Mouse (Mus musculus): Measurements from ENCODE around the gene Atl2. TPM values are rescaled to one million over a fixed set of nuclear protein-coding genes. Genes with fewer than 3 reads are reported as not detected.

Gene Atl2
- 16.1 and 26.3 TPM in 2 replicates for polyA plus RNA-seq (2012; rRNA removed)

DNA sequence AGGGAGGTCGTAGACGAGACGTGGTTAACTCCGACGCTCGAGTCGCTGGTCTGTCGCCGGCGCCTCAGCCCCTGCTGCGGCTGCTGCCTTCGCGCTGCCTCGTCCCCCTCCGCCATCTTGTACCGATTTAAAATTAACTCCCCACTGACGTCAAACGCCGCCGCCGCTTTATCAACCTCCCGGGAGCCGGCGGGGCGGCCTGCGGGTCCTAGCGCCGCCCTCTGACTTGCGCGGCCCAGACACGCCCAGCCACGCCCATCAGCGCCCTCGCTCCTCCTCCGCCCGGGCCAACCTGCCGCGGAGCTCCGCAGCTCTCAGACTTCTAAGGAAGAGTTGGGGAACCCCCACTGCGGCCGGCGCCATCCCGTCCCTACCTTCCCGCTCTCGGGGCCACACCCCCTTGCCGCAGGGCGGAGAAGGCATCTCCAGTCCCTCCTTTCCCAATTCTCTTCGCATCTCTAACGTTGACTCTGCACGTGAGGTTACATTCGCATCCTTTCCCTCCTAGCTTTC, at the start of gene Atl2:
Gene Atl2, minus strand, starts transcription at position 213 of the 513 bp plus-strand sequence.
- DNase-seq (ENCODE audit: low read depth, low spot score): no peak
- under 1% methylated on average over 50 of the region's 51 CpGs for WGBS

- DNase-seq (ENCODE audit: low read depth, low spot score): no peak
- 61% methylated on average over 6 of the region's 6 CpGs for WGBS
Observed at GRCm38 (mm10) chr17:79944851-79945250, 48.9 kb upstream of the Atl2 start.

- WGBS: 73% methylated on average over 5 of the region's 5 CpGs
Observed at GRCm38 (mm10) chr17:79942418-79942817, 46.5 kb upstream of the Atl2 start.

DNA sequence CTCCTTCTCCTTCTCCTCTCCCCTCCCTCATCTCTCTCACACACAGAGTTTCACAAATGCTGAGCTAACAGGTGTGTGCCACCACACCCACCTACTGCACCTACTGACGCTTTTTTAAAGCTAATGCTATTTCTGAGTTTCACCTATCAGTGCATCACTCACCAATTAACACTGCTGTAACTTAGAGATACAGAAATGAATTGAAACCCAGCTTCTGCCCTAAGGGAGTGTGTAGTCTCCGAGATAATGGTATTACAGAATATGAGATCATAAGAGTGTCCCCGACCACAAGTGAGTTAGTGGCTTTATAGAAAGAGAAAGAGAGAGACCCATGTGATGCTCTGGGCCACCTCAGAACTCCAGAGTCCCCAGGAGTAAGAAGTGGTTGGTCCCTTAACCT, 43.2 kb upstream of the Atl2 start:
- WGBS: 37% methylated on average over 3 of the region's 3 CpGs
- DNase-seq (ENCODE audit: low read depth, low spot score): no peak

More at GRCm38 (mm10) chr17:79942418-79942817, 46.5 kb upstream of the Atl2 start:
- DNase-seq (ENCODE audit: low read depth, low spot score): no peak

- WGBS: 72% methylated on average over 10 of the region's 10 CpGs
Observed at GRCm38 (mm10) chr17:79937921-79938601, 42.1 kb upstream of the Atl2 start.

GRCm38 (mm10) chr17:79934370-79934769, 38.4 kb upstream of the Atl2 start:
- WGBS: 91% methylated on average over 15 of the region's 15 CpGs

More at GRCm38 (mm10) chr17:79937921-79938601, 42.1 kb upstream of the Atl2 start:
- no peak for DNase-seq (ENCODE audit: low read depth, low spot score)

DNA sequence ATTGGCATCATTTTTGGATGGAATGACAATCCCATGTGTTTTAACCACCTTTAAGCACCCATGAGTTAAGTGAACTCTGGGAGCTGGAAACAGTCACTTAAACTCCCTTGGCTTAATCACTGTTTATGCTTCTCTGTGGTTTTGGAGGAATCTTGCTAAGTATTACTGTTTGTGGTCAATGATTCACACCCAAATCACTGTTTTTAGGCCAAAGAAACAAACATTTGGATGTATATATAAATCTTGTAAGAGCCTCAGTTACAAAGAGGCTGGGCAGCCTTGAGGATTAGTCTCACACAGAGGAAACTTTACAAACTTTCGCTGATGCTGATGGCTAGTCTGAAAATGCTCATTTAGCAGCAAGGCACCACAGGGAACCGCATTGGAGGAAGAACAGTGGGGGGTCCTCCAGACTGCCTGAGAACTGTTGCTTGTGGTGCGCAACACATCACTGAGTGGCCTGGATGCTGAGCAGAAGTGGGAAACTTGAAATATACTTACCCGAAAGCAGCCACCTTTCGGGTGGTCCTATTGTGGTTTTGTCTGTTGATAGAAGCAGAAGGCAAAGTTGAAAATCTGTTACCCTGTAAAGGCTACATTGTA, 36.9 kb upstream of the Atl2 start:
- 89% methylated on average over 5 of the region's 5 CpGs for WGBS
- no peak for DNase-seq (ENCODE audit: low read depth, low spot score)

More at GRCm38 (mm10) chr17:79934370-79934769, 38.4 kb upstream of the Atl2 start:
- DNase-seq (ENCODE audit: low read depth, low spot score): no peak

DNA sequence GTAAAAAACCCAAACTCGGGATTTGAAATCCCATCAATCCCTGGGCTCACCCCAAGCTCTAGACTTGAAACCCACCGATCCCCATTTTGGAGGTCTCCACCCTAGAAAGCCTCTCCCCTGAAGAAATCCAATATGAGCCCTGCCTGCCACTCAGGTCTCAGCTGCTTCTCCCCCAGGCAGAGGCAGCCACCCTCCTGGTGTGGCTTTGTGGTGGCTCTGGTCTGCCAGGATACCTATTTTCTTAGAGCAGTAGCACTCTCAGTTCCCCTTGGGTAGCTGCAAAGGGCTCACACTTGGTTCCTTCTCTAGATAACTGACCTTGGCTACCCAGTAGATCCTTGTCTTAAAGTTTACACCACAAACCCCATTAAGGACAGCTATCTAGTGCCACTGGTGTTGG, 31.2 kb upstream of the Atl2 start:
- DNase-seq (ENCODE audit: low read depth, low spot score): no peak
- 90% methylated on average over 2 of the region's 2 CpGs for WGBS

GRCm38 (mm10) chr17:79926486-79926885, 30.6 kb upstream of the Atl2 start:
- whole genome bisulfite sequencing: 24% methylated on average over 3 of the region's 3 CpGs
- DNase-seq (ENCODE audit: low read depth, low spot score): peak; percentile 57

- 35% methylated on average over 11 of the region's 11 CpGs for WGBS
- no peak for DNase-seq (ENCODE audit: low read depth, low spot score)
Observed at GRCm38 (mm10) chr17:79925865-79926421, 30.0 kb upstream of the Atl2 start.

- 77% methylated on average over 2 of the region's 2 CpGs for WGBS
- DNase-seq (ENCODE audit: low read depth, low spot score): no peak
Observed at GRCm38 (mm10) chr17:79920355-79920754, 24.4 kb upstream of the Atl2 start.

GRCm38 (mm10) chr17:79919566-79920350, 23.8 kb upstream of the Atl2 start:
- DNase-seq (ENCODE audit: low read depth, low spot score): no peak
- 58% methylated on average over 15 of the region's 15 CpGs for WGBS

- no peak for DNase-seq (ENCODE audit: low read depth, low spot score)
- 14% methylated on average over 9 of the region's 9 CpGs for WGBS
Observed at GRCm38 (mm10) chr17:79918484-79919004, 22.6 kb upstream of the Atl2 start.

DNA sequence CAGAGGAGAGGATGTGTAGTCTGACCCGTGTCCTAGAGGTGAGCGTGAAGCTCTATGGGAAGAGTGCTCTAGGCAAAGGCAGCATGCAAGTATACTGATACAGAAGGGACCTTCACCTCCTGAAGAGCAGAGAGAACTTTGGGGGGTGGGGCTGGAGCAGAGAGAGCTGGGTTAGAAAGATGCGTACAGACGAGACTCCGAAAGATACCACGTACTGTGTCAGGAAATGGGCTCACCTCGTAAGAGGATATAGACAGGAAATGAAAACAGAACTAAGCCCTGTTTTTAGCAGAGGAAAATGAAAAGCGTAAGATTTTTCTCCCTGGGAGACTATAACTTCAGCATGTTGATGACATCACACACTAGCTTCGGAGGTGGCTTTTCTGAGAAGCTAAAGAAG, 21.1 kb upstream of the Atl2 start:
- WGBS: 79% methylated on average over 9 of the region's 9 CpGs
- DNase-seq (ENCODE audit: low read depth, low spot score): no peak

- DNase-seq (ENCODE audit: low read depth, low spot score): no peak
- 68% methylated on average over 2 of the region's 2 CpGs for WGBS
Observed at GRCm38 (mm10) chr17:79912174-79912573, 16.3 kb upstream of the Atl2 start.

GRCm38 (mm10) chr17:79911718-79912117, 15.8 kb upstream of the Atl2 start:
- 59% methylated on average over 3 of the region's 3 CpGs for WGBS
- no peak for DNase-seq (ENCODE audit: low read depth, low spot score)

DNA sequence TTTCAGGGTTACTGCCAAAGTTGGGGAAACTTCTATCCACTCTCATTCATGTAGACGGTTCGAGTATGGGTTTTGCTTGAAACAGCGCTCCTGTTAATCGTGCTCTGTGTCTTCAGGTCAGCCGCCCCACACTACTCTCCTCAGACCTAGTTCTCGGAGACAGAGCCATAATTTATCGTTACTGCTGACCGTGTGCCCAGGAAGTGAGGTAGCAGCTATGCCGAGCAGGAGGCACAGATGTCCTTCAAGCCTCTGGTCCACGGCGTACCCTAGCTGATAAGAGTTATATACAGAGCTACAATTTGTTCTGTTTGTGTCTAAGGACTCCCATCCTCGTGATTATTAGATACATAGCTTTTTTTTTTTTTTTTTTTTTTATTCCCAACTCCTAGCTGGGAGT, 13.6 kb upstream of the Atl2 start:
- DNase-seq (ENCODE audit: low read depth, low spot score): no peak
- WGBS: 84% methylated on average over 12 of the region's 12 CpGs

GRCm38 (mm10) chr17:79907698-79908097, 11.8 kb upstream of the Atl2 start:
- 57% methylated on average over 4 of the region's 4 CpGs for WGBS
- no peak for DNase-seq (ENCODE audit: low read depth, low spot score)

DNA sequence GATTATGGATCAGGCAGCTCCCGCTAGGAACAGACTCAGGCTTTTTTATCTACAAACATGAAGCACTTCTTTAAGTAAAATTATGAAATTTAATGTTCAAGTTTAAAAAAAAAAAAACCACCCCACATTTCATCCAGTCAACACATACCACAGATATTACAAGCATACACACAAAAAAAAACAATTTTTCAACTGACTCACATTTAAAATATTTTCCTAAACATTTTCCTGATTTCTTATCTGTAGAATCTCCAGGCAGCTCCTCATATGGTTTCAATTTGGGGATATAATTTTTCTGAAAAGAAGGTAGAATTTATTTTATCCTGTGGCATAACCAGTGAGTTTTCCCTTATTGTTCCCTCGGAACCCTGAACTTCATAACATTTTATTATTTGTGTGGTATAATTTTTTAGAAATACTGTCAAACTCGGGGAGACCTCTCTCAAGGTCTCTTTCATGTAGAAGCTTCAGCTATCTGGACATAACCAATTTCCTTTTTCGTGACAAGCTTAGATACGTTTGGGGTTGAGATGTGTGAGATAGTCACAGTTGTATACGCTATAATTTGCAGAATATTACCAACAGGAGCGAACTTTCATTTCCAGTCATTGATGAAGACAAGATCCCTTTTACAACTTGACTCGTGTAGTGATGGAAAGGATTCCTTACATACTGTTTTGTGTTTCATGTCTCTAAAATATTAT, 11.0 kb upstream of the Atl2 start:
- WGBS: 80% methylated on average over 8 of the region's 8 CpGs
- no peak for DNase-seq (ENCODE audit: low read depth, low spot score)

All from large intestine, adult 2 months (tissue).